Mouse (Mus musculus) G1E (cell line): ENCODE data around the gene Gng13. TPM values are rescaled to one million over a fixed set of nuclear protein-coding genes. Genes with fewer than 3 reads are reported as not detected.
A peak's percentile ranks its signal among the peaks of the same experiment; 100 is the strongest.

Experiments used
- ATAC-seq: 2 replicates; pipeline ENCODE4 v1.8.0; 2016; ENCODE audit warnings: mild to moderate bottlenecking; ENCODE audit not compliant: insufficient number of reproducible peaks, poor library complexity, low FRiP score, severe bottlenecking; ENCODE audit errors: extremely low read depth
- DNase-seq: peaks from one replicate; pipeline ENCODE4 v3.0.0; 2012; ENCODE audit warnings: low spot score
- H3K27me3 ChIP-seq: 2 replicates; pipeline ENCODE4 v1.6.1; 2012; ENCODE audit warnings: mild to moderate bottlenecking, low read length, inconsistent platforms; ENCODE audit not compliant: insufficient read depth
- H3K36me3 ChIP-seq: replicated peaks from 2 replicates; pipeline ENCODE3; 2012; ENCODE audit warnings: mild to moderate bottlenecking, inconsistent platforms
- H3K4me1 ChIP-seq: 2 replicates; pipeline ENCODE4 v1.6.1; 2012; ENCODE audit warnings: low read depth, low read length, inconsistent platforms, mixed read lengths; ENCODE audit not compliant: insufficient read depth
- H3K4me3 ChIP-seq: 2 replicates; pipeline ENCODE4 v1.5.1; 2012; ENCODE audit warnings: low read depth, mild to moderate bottlenecking, inconsistent platforms, low read length, moderate library complexity, mixed read lengths
- H3K9me3 ChIP-seq: replicated peaks from 2 replicates; pipeline ENCODE4 v1.6.1; 2012; ENCODE audit warnings: inconsistent platforms
- CTCF ChIP-seq: IDR thresholded peaks from 2 replicates; pipeline ENCODE4 v1.5.1; 2012; ENCODE audit warnings: low read depth, low read length, inconsistent platforms, mixed read lengths
- GATA1 ChIP-seq: IDR thresholded peaks from 2 replicates; pipeline ENCODE4 v1.6.1; 2012; ENCODE audit warnings: borderline replicate concordance, low read length, inconsistent platforms, mixed read lengths
- GATA2 ChIP-seq: IDR thresholded peaks from 2 replicates; pipeline ENCODE4 v1.6.1; 2012; ENCODE audit warnings: low read depth, low read length, inconsistent platforms, borderline replicate concordance
- POLR2AphosphoS5 ChIP-seq: IDR thresholded peaks from 2 replicates; pipeline ENCODE4 v1.6.1; 2012; ENCODE audit warnings: low read depth, low read length, inconsistent platforms; ENCODE audit not compliant: insufficient replicate concordance
- TAL1 ChIP-seq: conservative IDR thresholded peaks from 2 replicates; pipeline ENCODE4 v1.6.1; 2012; ENCODE audit warnings: low read depth, low read length, inconsistent platforms, mixed read lengths
- polyA plus RNA-seq: library from polyadenylated mRNA; stranded (reverse); fragments of >175 nt; gene quantifications from 2 replicates; pipeline ENCODE4 v1.2.3, GENCODE M21; 2012
- total RNA-seq, 2 experiments: library from RNA; stranded (forward) in 1 of 2; stranded (reverse) in 1 of 2; fragments of 200-1000 nt in 1 of 2; fragments of >200 nt in 1 of 2; fragmentation: Nextera tagmentation in 1 of 2; gene quantifications; 2 replicates each; pipeline ENCODE4 v1.2.3; 2014 to 2017

Gng13 gene
- total and polyA plus RNA-seq, 3 experiments: 0.16 TPM; not detected in 2

DNA sequence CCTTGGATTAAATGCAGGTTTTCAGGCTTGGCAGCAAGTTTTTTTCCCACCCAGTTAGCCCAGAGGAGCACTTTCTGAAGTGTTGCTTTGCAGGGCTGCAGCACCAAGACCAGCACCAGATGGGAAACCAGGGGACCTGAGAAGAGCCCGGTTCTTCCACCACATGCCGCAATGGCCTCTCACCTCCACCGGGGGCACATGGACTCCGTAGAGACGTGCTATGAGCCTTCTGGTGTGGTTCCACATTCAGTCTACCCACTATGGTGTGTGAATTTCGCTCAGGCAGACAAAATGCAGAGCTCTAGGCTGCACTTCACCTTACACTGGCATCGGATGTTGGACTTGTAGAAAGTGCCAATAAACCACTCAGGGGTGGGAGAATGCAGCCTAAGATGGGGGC is 30.6 kb upstream of the Gng13 start:
- no peak for ATAC-seq
- TF ChIP-seq GATA2: no peak
- TF ChIP-seq TAL1: no peak
- no peak for TF ChIP-seq POLR2AphosphoS5
- TF ChIP-seq GATA1: no peak
- no peak; the same call in 1 of the 2 replicates for TF ChIP-seq CTCF
- Histone ChIP-seq H3K9me3 (no peaks in the 10 kb centered on the region), H3K4me3 (no peak overlapping the region), H3K27me3 (peaks cover 10% of the 10 kb centered on the region; the same call in 1 of the 2 replicates), H3K4me1 (no peaks in the 10 kb centered on the region), H3K36me3 (no peaks in the 10 kb centered on the region)
- DNase-seq: peak; percentile 20

DNA sequence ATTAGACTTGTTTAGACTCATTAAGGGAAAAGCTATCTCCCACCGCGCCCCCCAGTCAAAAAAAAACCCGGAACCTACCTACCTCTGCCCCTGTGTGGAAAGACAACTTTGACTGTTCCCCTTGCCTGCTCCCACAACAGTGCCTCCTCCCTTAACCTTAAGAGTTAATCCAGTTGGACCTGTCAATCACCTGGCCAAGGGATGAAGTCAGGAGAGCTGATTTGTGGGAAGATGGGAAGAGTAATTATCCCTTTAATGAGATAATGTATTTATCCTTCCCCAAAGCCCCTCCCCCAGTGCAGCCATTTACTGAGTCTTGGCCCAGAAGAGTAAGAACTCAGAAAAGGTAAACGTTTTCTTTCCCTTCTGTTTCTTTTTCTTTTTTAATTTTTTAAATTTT is 28.0 kb upstream of the Gng13 start:
- no peak overlapping the region for H3K4me3 ChIP-seq
- no peaks in the 10 kb centered on the region for H3K36me3 ChIP-seq
- peaks cover 10% of the 10 kb centered on the region; the same call in 1 of the 2 replicates for H3K27me3 ChIP-seq
- ATAC-seq: no peak
- no peaks in the 10 kb centered on the region for H3K9me3 ChIP-seq
- TF ChIP-seq GATA1: no peak
- H3K4me1 ChIP-seq: no peaks in the 10 kb centered on the region
- no peak for DNase-seq

DNA sequence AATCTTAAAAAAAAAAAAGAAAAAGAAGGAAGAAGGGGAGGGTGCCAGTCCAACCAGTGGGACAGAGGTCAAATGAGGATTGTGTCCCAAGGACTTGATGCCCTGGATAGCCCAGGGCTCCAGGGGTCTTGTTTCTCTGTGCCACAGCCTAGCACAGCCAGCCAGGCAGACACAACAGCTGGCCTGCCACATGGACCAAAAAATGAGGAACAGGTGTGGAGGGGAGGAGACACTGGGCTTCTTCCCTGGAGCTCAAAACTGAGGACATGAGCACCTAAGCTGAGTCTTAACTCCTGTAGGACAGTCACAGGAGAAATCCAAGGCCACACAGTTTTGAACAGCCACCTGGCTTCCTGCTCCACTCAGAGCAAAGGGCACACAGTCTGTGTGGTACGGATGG is 20.7 kb upstream of the Gng13 start:
- no peaks in the 10 kb centered on the region for H3K36me3 ChIP-seq
- ATAC-seq: no peak
- H3K27me3 ChIP-seq: peaks cover 7% of the 10 kb centered on the region; the same call in 1 of the 2 replicates
- no peak for DNase-seq
- TF ChIP-seq TAL1 (no peak), GATA1 (no peak), CTCF (no peak), POLR2AphosphoS5 (no peak), GATA2 (no peak)
- no peak overlapping the region for H3K4me3 ChIP-seq
- H3K9me3 ChIP-seq: no peaks in the 10 kb centered on the region
- H3K4me1 ChIP-seq: no peaks in the 10 kb centered on the region

DNA sequence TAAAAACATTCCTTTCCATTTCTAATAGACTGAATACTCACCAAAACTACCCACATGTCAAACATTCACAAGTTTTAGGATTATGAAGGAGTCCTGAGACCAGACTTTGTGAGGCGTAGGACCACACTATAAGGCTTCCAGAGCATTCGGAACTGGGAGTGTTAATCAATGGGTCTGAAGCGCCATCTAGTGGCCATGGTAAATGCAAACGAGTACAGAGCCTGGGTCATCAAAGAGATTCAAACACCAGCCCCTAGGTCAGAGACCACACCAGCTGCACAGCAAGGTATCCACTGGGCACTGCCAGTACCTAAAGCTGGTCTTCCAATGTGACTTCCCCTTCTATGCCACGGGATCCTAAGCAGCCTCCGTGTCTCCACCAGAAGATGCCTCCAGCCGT is 18.5 kb upstream of the Gng13 start:
- no peaks in the 10 kb centered on the region for H3K9me3 ChIP-seq
- no peaks in the 10 kb centered on the region for H3K36me3 ChIP-seq
- ATAC-seq (no peak), DNase-seq (peak; percentile 63)
- peaks cover 15% of the 10 kb centered on the region; the same call in 1 of the 2 replicates for H3K27me3 ChIP-seq
- TF ChIP-seq GATA1 (no peak), CTCF (peak; percentile 53)
- no peaks in the 10 kb centered on the region for H3K4me1 ChIP-seq
- H3K4me3 ChIP-seq: no peak overlapping the region

DNA sequence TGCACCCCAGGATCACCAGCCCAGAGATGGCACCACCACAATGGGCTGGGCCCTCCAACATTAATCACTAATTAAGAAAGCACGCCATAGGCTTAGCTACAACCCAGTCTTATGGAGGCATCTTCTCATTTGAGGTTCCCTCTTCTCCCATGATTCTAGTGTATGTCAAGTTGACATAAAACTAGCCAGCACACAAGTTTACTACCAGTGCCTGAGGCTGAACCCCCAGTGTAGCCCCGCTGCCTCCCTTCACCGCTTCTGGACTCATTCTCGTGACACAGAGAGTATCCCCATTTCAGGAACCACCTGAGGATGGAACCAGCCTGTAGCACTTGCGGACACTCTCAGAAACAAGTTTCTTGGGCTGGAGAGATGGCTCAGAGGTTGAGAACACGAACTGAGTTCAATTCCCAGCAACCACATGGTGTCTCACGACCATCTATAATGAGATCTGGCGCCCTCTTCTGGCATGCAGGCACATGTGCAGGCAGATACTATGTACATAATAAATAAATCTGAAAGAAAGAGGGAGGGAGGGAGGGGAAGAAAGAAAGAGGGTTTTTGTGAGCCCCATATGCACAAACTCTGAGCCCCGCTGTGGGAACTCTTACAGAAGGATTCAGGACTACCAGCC is 16.0 kb upstream of the Gng13 start:
- Histone ChIP-seq H3K27me3 (peaks cover 13% of the 10 kb centered on the region; the same call in 1 of the 2 replicates), H3K4me3 (no peak overlapping the region), H3K9me3 (no peaks in the 10 kb centered on the region), H3K36me3 (no peaks in the 10 kb centered on the region), H3K4me1 (no peaks in the 10 kb centered on the region)
- DNase-seq (no peak), ATAC-seq (no peak)
- TF ChIP-seq TAL1: no peak
- TF ChIP-seq GATA2: no peak
- TF ChIP-seq POLR2AphosphoS5: no peak
- no peak for TF ChIP-seq GATA1
- 0 out of 2 replicates have a peak, but pooled peaks have one; percentile 28 for TF ChIP-seq CTCF

DNA sequence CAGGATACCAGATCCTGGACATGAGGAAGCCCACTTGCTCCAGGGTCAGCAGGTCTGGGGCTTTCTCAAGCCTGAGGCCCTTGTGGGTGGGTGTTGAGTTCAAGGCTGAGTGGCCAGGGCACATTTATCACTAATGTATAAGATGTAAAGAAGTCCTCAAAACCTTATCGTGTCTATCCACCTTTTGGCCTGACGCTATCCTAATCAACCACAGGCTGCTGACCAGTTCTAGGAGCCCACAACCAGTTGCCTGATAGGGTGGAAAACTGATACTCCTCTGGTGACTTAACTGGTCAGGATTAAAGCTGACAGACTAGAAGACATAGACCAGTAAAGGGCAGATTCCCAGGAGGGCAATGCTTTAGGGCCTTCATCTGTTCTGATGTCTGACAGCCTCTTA is 7.0 kb upstream of the Gng13 start:
- H3K4me3 ChIP-seq: no peak overlapping the region
- DNase-seq: no peak
- H3K36me3 ChIP-seq: no peaks in the 10 kb centered on the region
- H3K9me3 ChIP-seq: no peaks in the 10 kb centered on the region
- no peaks in the 10 kb centered on the region for H3K4me1 ChIP-seq
- no peak for ATAC-seq
- H3K27me3 ChIP-seq: peaks cover 21% of the 10 kb centered on the region
- TF ChIP-seq POLR2AphosphoS5 (no peak), CTCF (no peak), TAL1 (no peak), GATA1 (no peak), GATA2 (no peak)
